Mouse (Mus musculus) kidney, postnatal 0 days (tissue): Measurements from ENCODE around the gene Lrp5. TPM values are rescaled to one million over a fixed set of nuclear protein-coding genes. Genes with fewer than 3 reads are reported as not detected.

Experiments used
- ATAC-seq: fragments of 200-750 bp; cut with Nextera tagmentation; replicated peaks from 2 replicates; pipeline ENCODE4 v1.8.0; 2017; ENCODE audit warnings: low read depth, moderate number of reproducible peaks, moderate TSS enrichment, moderate library complexity; ENCODE audit not compliant: low FRiP score
- DNase-seq: peaks from one replicate; pipeline ENCODE4 v3.0.0-alpha.2; 2016; ENCODE audit warnings: low spot score
- H3K27ac ChIP-seq: fragments of 300-500 bp; sonication (generic); 2 replicates; pipeline ENCODE4 v1.5.1; 2014; ENCODE audit warnings: mild to moderate bottlenecking
- H3K27me3 ChIP-seq: fragments of 300-500 bp; sonication (generic); 2 replicates; pipeline ENCODE4 v1.6.1; 2014; ENCODE audit warnings: low read length, mixed read lengths; ENCODE audit not compliant: insufficient read depth
- H3K36me3 ChIP-seq: fragments of 300-500 bp; sonication (generic); 2 replicates; pipeline ENCODE4 v1.6.1; 2014; ENCODE audit warnings: low read length, mixed read lengths; ENCODE audit not compliant: insufficient read depth
- H3K4me1 ChIP-seq: fragments of 300-500 bp; sonication (generic); replicated peaks from 2 replicates; pipeline ENCODE4 v1.6.1; 2014; ENCODE audit warnings: antibody characterized with exemption, low read length, mixed read lengths; ENCODE audit not compliant: insufficient read depth
- H3K4me2 ChIP-seq: fragments of 300-500 bp; sonication (generic); 2 replicates; pipeline ENCODE4 v1.6.1; 2014; ENCODE audit warnings: mild to moderate bottlenecking, low read length, moderate library complexity, mixed read lengths
- H3K4me3 ChIP-seq: fragments of 300-500 bp; sonication (generic); replicated peaks from 2 replicates; pipeline ENCODE4 v1.5.1; 2014; ENCODE audit warnings: low read depth, low read length
- H3K9ac ChIP-seq: fragments of 300-500 bp; sonication (generic); 2 replicates; pipeline ENCODE4 v1.6.1; 2014; ENCODE audit warnings: low read depth, low read length
- H3K9me3 ChIP-seq: fragments of 300-500 bp; sonication (generic); replicated peaks from 2 replicates; pipeline ENCODE4 v1.6.1; 2016; ENCODE audit warnings: low read length, inconsistent platforms, mixed read lengths
- CTCF ChIP-seq: IDR thresholded peaks from 2 replicates; pipeline ENCODE4 v1.5.1; 2016; ENCODE audit warnings: antibody characterized with exemption, low read depth, mild to moderate bottlenecking, moderate library complexity
- WGBS: fragments of 180-500 bp; shearing (Covaris S2); extraction: QIAGEN DNeasy Blood & Tissue Kit; methylation state at CpG from one replicate; pipeline ENCODE4 v1.1.7; 2014; 5-methylcytosine and 5-hydroxymethylcytosine counted together
- polyA plus RNA-seq: library from polyadenylated mRNA; unstranded; fragments of >200 nt; fragmentation: Nextera tagmentation; extraction: Ambion mirVana; gene quantifications from 2 replicates; pipeline ENCODE4 v1.2.1, GENCODE M21; 2015

Gene Lrp5
- polyA plus RNA-seq, 1 experiment from 2014 or later = 3.5 TPM

GRCm38 (mm10) chr19:3628223-3628622 is 58.1 kb downstream of the Lrp5 start:
- 93% methylated on average over 8 of the region's 8 CpGs for WGBS
- ATAC-seq = no peak
- H3K9ac ChIP-seq = no peak overlapping the region
- H3K27me3 ChIP-seq = no peaks in the 10 kb centered on the region
- no peak overlapping the region for H3K4me3 ChIP-seq
- no peak for DNase-seq
- H3K36me3 ChIP-seq = peaks cover 34% of the 10 kb centered on the region
- no peak overlapping the region for H3K27ac ChIP-seq
- H3K4me1 ChIP-seq = no peaks in the 10 kb centered on the region
- no peak for TF ChIP-seq CTCF
- no peak overlapping the region for H3K4me2 ChIP-seq
- H3K9me3 ChIP-seq = no peaks in the 10 kb centered on the region

- H3K27me3 ChIP-seq = no peaks in the 10 kb centered on the region
- no peak for TF ChIP-seq CTCF
- peaks cover 47% of the 10 kb centered on the region for H3K36me3 ChIP-seq
- no peak overlapping the region for H3K27ac ChIP-seq
- WGBS = 88% methylated on average over 7 of the region's 7 CpGs
- ATAC-seq (no peak), DNase-seq (no peak)
- no peak overlapping the region for H3K4me2 ChIP-seq
- H3K4me3 ChIP-seq = no peak overlapping the region
- H3K9me3 ChIP-seq = no peaks in the 10 kb centered on the region
- H3K9ac ChIP-seq = no peak overlapping the region
- no peaks in the 10 kb centered on the region for H3K4me1 ChIP-seq
Measured at GRCm38 (mm10) chr19:3625111-3625510, 61.3 kb downstream of the Lrp5 start.

DNA sequence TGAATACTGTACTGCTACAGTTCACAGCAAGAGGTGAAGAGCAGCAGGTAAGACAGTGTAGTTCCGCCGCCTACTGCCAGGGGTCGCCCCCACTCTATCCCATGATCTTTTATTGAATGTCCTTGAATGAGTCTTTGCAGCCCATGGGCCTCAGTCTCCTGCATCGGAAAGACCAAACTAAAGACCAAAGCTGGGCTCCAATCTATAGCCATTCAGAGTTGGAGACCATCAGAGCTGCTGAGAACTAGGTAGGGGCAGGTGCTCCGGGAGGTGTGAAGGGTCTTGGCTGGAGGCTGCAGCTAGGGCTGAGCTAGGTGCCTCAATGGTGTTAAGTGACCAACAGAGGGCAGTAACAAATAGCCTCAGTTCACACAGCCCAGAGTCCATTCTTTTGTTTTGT is 62.5 kb downstream of the Lrp5 start:
- WGBS = 61% methylated on average over 5 of the region's 5 CpGs
- ATAC-seq (peak; percentile 69), DNase-seq (peak; percentile 72)
- TF ChIP-seq CTCF = peak; percentile 80
- Histone ChIP-seq H3K9me3 (no peaks in the 10 kb centered on the region), H3K4me3 (no peak overlapping the region), H3K27ac (no peak overlapping the region), H3K4me1 (no peaks in the 10 kb centered on the region), H3K9ac (no peak overlapping the region), H3K27me3 (no peaks in the 10 kb centered on the region), H3K4me2 (no peak overlapping the region), H3K36me3 (peaks cover 56% of the 10 kb centered on the region)

GRCm38 (mm10) chr19:3623294-3623693 is 63.1 kb downstream of the Lrp5 start:
- WGBS = 95% methylated on average over 4 of the region's 4 CpGs
- ATAC-seq = no peak
- no peaks in the 10 kb centered on the region for H3K4me1 ChIP-seq

GRCm38 (mm10) chr19:3620871-3621270 is 65.5 kb downstream of the Lrp5 start:
- WGBS = 96% methylated on average over 10 of the region's 10 CpGs
- H3K27me3 ChIP-seq = no peaks in the 10 kb centered on the region
- no peak overlapping the region for H3K4me3 ChIP-seq
- H3K9ac ChIP-seq = no peak overlapping the region
- no peaks in the 10 kb centered on the region for H3K4me1 ChIP-seq
- no peak for TF ChIP-seq CTCF
- DNase-seq (no peak), ATAC-seq (no peak)
- H3K36me3 ChIP-seq = peaks cover 54% of the 10 kb centered on the region
- no peak overlapping the region for H3K27ac ChIP-seq
- no peaks in the 10 kb centered on the region for H3K9me3 ChIP-seq
- no peak overlapping the region for H3K4me2 ChIP-seq

More at GRCm38 (mm10) chr19:3623294-3623693, 63.1 kb downstream of the Lrp5 start:
- TF ChIP-seq CTCF = no peak; the same call in 1 of the 2 replicates
- Histone ChIP-seq H3K36me3 (peaks cover 62% of the 10 kb centered on the region), H3K9me3 (no peaks in the 10 kb centered on the region), H3K4me3 (no peak overlapping the region), H3K27me3 (no peaks in the 10 kb centered on the region), H3K9ac (no peak overlapping the region), H3K27ac (no peak overlapping the region), H3K4me2 (no peak overlapping the region)
- DNase-seq = no peak

- no peak overlapping the region for H3K27ac ChIP-seq
- no peak overlapping the region for H3K9ac ChIP-seq
- ATAC-seq = no peak
- no peak for DNase-seq
- H3K9me3 ChIP-seq = no peaks in the 10 kb centered on the region
- H3K4me2 ChIP-seq = no peak overlapping the region
- peak; percentile 58 for TF ChIP-seq CTCF
- H3K4me3 ChIP-seq = no peak overlapping the region
- 87% methylated on average over 2 of the region's 2 CpGs for WGBS
- H3K36me3 ChIP-seq = peaks cover 66% of the 10 kb centered on the region
- no peaks in the 10 kb centered on the region for H3K27me3 ChIP-seq
- H3K4me1 ChIP-seq = no peaks in the 10 kb centered on the region
Measured at GRCm38 (mm10) chr19:3619359-3619758, 67.0 kb downstream of the Lrp5 start.

- 93% methylated on average over 10 of the region's 10 CpGs for WGBS
- Histone ChIP-seq H3K27ac (no peak overlapping the region), H3K4me2 (no peak overlapping the region), H3K9ac (no peak overlapping the region), H3K4me3 (no peak overlapping the region), H3K9me3 (no peaks in the 10 kb centered on the region), H3K27me3 (no peaks in the 10 kb centered on the region), H3K36me3 (peaks cover 61% of the 10 kb centered on the region), H3K4me1 (no peaks in the 10 kb centered on the region)
- no peak for ATAC-seq
- no peak for TF ChIP-seq CTCF
- no peak for DNase-seq
Measured at GRCm38 (mm10) chr19:3613991-3614390, 72.4 kb downstream of the Lrp5 start.
